Mouse (Mus musculus) hindbrain, postnatal 0 days (tissue): Measurements from ENCODE around the gene Gpatch2. TPM values are rescaled to one million over a fixed set of nuclear protein-coding genes. Genes with fewer than 3 reads are reported as not detected.
A peak's percentile ranks its signal among the peaks of the same experiment; 100 is the strongest.

Source experiments
- ATAC-seq: fragments of 200-750 bp; cut with Nextera tagmentation; 2 replicates; pipeline ENCODE4 v1.8.0; 2017; ENCODE audit warnings: mild to moderate bottlenecking, moderate TSS enrichment, moderate library complexity
- DNase-seq: peaks from one replicate; pipeline ENCODE4 v3.0.0-alpha.2; 2015; ENCODE audit warnings: low spot score
- H3K27ac ChIP-seq: fragments of 300-500 bp; sonication (generic); 2 replicates; pipeline ENCODE4 v1.5.1; 2014; ENCODE audit warnings: mild to moderate bottlenecking
- H3K27me3 ChIP-seq: fragments of 300-500 bp; sonication (generic); 2 replicates; pipeline ENCODE4 v1.6.1; 2014; ENCODE audit warnings: low read length, mixed read lengths; ENCODE audit not compliant: insufficient read depth
- H3K36me3 ChIP-seq: fragments of 300-500 bp; sonication (generic); 2 replicates; pipeline ENCODE4 v1.6.1; 2014; ENCODE audit warnings: low read length, mixed read lengths; ENCODE audit not compliant: insufficient read depth
- H3K4me1 ChIP-seq: fragments of 300-500 bp; sonication (generic); 2 replicates; pipeline ENCODE4 v1.6.1; 2014; ENCODE audit warnings: antibody characterized with exemption, low read length, mixed read lengths; ENCODE audit not compliant: insufficient read depth
- H3K4me2 ChIP-seq: fragments of 300-500 bp; sonication (generic); 2 replicates; pipeline ENCODE4 v1.6.1; 2014; ENCODE audit warnings: low read depth, mild to moderate bottlenecking, low read length, moderate library complexity, mixed read lengths
- H3K4me3 ChIP-seq: fragments of 300-500 bp; sonication (generic); 2 replicates; pipeline ENCODE4 v1.5.1; 2014; ENCODE audit warnings: low read length
- H3K9ac ChIP-seq: fragments of 300-500 bp; sonication (generic); replicated peaks from 2 replicates; pipeline ENCODE4 v1.6.1; 2014; ENCODE audit warnings: mild to moderate bottlenecking, low read length, moderate library complexity, mixed read lengths
- H3K9me3 ChIP-seq: fragments of 300-500 bp; sonication (generic); 2 replicates; pipeline ENCODE4 v1.6.1; 2016; ENCODE audit warnings: low read length, mixed read lengths
- CTCF ChIP-seq: IDR thresholded peaks from 2 replicates; pipeline ENCODE4 v1.5.1; 2016; ENCODE audit warnings: antibody characterized with exemption, control low read depth, low read depth
- whole genome bisulfite sequencing: fragments of 180-500 bp; shearing (Covaris S2); extraction: QIAGEN DNeasy Blood & Tissue Kit; methylation state at CpG from one replicate; pipeline ENCODE4 v1.1.7; 2014; 5-methylcytosine and 5-hydroxymethylcytosine counted together
- polyA plus RNA-seq: library from polyadenylated mRNA; unstranded; fragments of >200 nt; fragmentation: Nextera tagmentation; extraction: Ambion mirVana; gene quantifications from 2 replicates; pipeline ENCODE4 v1.2.1, GENCODE M21; 2015
- total RNA-seq: library from RNA; depleted of rRNA; stranded (reverse); fragments of >200 nt; gene quantifications from 2 replicates; pipeline ENCODE4 v1.2.3, GENCODE M21; 2014; rRNA removed

Gpatch2 gene
- total and polyA plus RNA-seq, 2 experiments from 2014 or later: 12.4 to 20.1 TPM

GRCm38 (mm10) chr1:187376946-187377671 lies 161.8 kb downstream of the Gpatch2 start:
- Histone ChIP-seq H3K4me3 (no peak overlapping the region), H3K9me3 (no peaks in the 10 kb centered on the region), H3K27me3 (no peaks in the 10 kb centered on the region), H3K4me2 (no peak overlapping the region), H3K4me1 (no peaks in the 10 kb centered on the region; the same call in 1 of the 2 replicates), H3K27ac (no peak overlapping the region), H3K36me3 (no peaks in the 10 kb centered on the region), H3K9ac (no peak overlapping the region)
- WGBS: 72% methylated on average over 11 of the region's 11 CpGs
- no peak for TF ChIP-seq CTCF
- ATAC-seq (no peak), DNase-seq (no peak)

DNA sequence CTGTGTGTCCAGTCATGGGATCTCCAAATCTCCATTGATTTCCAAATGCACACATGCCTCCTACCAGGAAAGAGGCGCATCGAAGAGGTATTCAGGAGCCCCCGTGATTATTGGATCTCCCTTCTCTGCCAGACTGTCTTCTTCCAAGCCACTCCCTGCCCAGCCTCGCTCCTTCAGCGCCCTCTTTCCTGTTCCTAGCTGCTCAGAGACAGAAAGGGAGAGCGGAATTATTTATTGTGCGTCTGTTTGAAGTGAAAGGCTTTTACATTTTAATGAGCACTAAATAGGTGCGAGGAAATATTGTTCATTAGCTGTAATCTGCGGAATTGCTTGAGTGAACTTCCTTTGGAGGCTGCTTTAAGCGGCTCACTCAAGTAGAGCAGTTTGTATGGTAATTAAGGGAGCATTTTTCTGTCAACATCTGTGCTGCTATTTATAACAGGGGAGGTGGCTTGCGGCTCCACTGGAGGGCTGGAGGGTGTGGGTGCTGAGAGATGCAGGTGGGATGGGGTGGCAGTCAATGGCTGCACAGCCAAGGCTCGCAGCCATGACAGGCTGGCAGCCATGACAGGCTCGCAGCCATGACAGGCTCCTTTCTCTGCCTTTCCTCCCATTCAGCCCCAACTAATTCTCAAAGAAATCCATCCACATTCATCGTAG lies 162.7 kb downstream of the Gpatch2 start:
- Histone ChIP-seq H3K27me3 (no peaks in the 10 kb centered on the region), H3K36me3 (no peaks in the 10 kb centered on the region), H3K9me3 (no peaks in the 10 kb centered on the region), H3K9ac (no peak overlapping the region), H3K4me1 (no peaks in the 10 kb centered on the region; the same call in 1 of the 2 replicates), H3K27ac (peak overlapping the region; percentile 23; the same call in 1 of the 2 replicates), H3K4me3 (no peak overlapping the region), H3K4me2 (no peak overlapping the region)
- peak; percentile 6 for DNase-seq
- TF ChIP-seq CTCF: no peak
- peak; percentile 40; the same call in 1 of the 2 replicates for ATAC-seq
- WGBS: 58% methylated on average over 14 of the region's 14 CpGs

DNA sequence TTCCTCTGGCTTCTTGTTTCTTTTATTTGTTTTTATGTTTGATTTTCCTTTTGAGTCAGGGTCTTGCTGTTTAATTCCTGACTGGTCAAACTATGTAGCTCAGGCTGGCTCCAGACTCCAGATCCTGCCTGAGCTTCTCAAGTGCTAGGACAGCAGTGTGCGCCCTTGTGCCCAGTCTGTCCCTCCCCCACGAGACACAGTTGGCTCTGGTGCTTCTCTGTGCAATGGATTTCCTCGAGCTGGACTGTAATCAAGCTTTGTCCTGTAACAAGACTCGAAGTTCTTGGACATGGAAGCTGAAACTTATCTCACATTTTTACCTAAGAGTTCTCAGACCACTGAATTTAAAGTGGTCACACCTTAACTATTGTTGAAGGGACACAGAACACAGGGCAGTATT lies 174.2 kb downstream of the Gpatch2 start:
- H3K36me3 ChIP-seq: no peaks in the 10 kb centered on the region
- H3K9me3 ChIP-seq: no peaks in the 10 kb centered on the region
- H3K4me2 ChIP-seq: no peak overlapping the region
- no peak overlapping the region for H3K27ac ChIP-seq
- no peak overlapping the region for H3K9ac ChIP-seq
- H3K27me3 ChIP-seq: no peaks in the 10 kb centered on the region
- H3K4me1 ChIP-seq: no peaks in the 10 kb centered on the region
- WGBS: 74% methylated on average over 4 of the region's 4 CpGs
- TF ChIP-seq CTCF: no peak
- H3K4me3 ChIP-seq: no peak overlapping the region
- DNase-seq (no peak), ATAC-seq (no peak)

DNA sequence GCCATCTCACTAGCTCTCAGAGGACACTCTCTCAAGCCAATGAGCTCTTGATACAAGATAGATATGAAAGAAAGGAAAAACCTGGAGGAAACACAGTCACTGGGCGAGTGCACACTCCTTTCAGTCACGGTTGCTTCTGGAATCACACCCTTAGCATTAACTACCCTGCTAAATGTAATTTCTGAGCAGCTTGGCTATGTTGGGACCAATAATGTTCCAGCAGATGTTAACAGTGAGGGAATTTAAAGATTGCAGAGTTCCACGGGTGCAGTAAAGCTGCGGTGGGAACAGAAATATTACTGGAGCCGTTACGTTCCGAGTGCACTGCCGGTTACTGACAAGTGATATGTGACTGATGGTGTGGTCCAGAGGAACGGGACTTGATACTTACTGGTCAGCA lies 185.5 kb downstream of the Gpatch2 start:
- Histone ChIP-seq H3K9me3 (no peaks in the 10 kb centered on the region), H3K36me3 (no peaks in the 10 kb centered on the region), H3K4me3 (no peak overlapping the region), H3K27ac (no peak overlapping the region), H3K27me3 (no peaks in the 10 kb centered on the region), H3K9ac (no peak overlapping the region), H3K4me2 (no peak overlapping the region), H3K4me1 (no peaks in the 10 kb centered on the region)
- ATAC-seq (no peak), DNase-seq (no peak)
- no peak for TF ChIP-seq CTCF
- WGBS: 87% methylated on average over 9 of the region's 9 CpGs

Other genes starting within 250 kb of the Gpatch2 start
- gene D1Pas1, start 248.1 kb upstream of the Gpatch2 start, total RNA-seq: not detected in 2 replicates
- 0.14 TPM in 1 of 2 replicates, not detected in the other for gene D1Pas1, start 248.1 kb upstream of the Gpatch2 start, polyA plus RNA-seq
- 1.9 and 2.5 TPM in 2 replicates for gene Spata17, start within 50 bp of the Gpatch2 start, total RNA-seq
- gene Spata17, start within 50 bp of the Gpatch2 start, polyA plus RNA-seq: 0.98 and 2.6 TPM in 2 replicates